Mouse (Mus musculus) retina, embryonic 14.5 days (tissue): ENCODE measurements around the gene Rbm24.

Experiments
- DNase-seq: peaks from one replicate; pipeline ENCODE4 v3.0.0-alpha.2; 2015; ENCODE audit warnings: low spot score

Gene Rbm24

GRCm38 (mm10) chr13:46438960-46439359 is 20.7 kb downstream of the Rbm24 start:
- DNase-seq = no peak

- DNase-seq = no peak
Observed at GRCm38 (mm10) chr13:46444021-46444420, 25.8 kb downstream of the Rbm24 start.

- DNase-seq = no peak
Observed at GRCm38 (mm10) chr13:46446062-46446461, 27.8 kb downstream of the Rbm24 start.

- DNase-seq = no peak
Observed at GRCm38 (mm10) chr13:46448276-46448675, 30.0 kb downstream of the Rbm24 start.

- DNase-seq = no peak
Observed at GRCm38 (mm10) chr13:46449955-46450354, 31.7 kb downstream of the Rbm24 start.

- DNase-seq = no peak
Observed at GRCm38 (mm10) chr13:46450623-46451022, 32.4 kb downstream of the Rbm24 start.

GRCm38 (mm10) chr13:46451548-46451947 is 33.3 kb downstream of the Rbm24 start:
- no peak for DNase-seq

GRCm38 (mm10) chr13:46459546-46459945 is 41.3 kb downstream of the Rbm24 start:
- no peak for DNase-seq

- DNase-seq = no peak
Observed at GRCm38 (mm10) chr13:46462280-46462679, 44.0 kb downstream of the Rbm24 start.

GRCm38 (mm10) chr13:46463764-46464163 is 45.5 kb downstream of the Rbm24 start:
- DNase-seq = no peak

GRCm38 (mm10) chr13:46468251-46468650 is 50.0 kb downstream of the Rbm24 start:
- DNase-seq = no peak

- no peak for DNase-seq
Observed at GRCm38 (mm10) chr13:46469536-46469935, 51.3 kb downstream of the Rbm24 start.
